Mouse (Mus musculus) 3134 (cell line): Measurements from ENCODE around the gene Olfr178.

Experiments
- DNase-seq: peaks from one replicate; pipeline ENCODE4 v3.0.0-alpha.2; 2011; ENCODE audit warnings: low spot score; ENCODE audit not compliant: insufficient read length; ENCODE audit errors: extremely low read depth

The Olfr178 gene

DNA sequence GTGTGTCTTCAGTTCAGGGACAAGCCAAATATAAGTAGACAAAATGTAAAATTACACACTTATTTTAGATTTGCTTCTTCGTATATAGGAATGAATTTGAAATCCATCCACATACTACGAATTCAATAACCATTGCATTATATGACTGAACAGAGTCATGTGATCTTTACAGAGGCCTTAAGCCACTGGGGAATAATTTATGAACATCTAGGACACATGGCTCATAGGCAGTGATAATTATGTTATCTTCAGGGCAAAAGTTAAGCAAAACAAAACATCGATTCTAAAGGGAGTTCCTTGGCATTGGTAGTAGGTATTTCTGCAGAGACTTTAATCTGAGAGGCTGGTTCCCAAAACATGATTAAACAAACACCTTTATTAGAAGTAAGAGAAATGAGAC lies at the start of gene Olfr178:
Gene Olfr178 (minus strand): TSS at position 101 of the 400 bp plus-strand sequence.
- no peak for DNase-seq

DNA sequence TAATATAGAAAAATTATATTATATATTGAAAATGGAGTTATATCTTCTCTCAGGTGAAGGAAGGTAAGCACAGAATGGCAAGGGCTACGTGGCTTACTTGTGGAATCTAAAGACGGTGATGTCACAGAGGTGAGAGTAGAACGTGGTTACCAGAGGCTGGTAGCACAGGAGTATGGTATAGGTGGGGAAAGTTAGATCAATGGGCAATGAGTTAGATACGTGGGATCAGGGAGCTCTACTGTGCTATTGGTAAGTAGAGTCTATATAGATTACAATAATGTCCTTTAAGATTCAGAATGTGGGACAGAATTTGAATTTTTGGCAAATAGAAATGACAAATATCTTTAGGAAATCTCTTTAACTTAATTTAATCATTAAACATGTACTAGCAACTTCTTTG lies 37.4 kb upstream of the Olfr178 start, which contains the start of gene Olfr180:
Gene Olfr180 (minus strand): TSS at position 101 of the 400 bp plus-strand sequence.
- no peak for DNase-seq

DNA sequence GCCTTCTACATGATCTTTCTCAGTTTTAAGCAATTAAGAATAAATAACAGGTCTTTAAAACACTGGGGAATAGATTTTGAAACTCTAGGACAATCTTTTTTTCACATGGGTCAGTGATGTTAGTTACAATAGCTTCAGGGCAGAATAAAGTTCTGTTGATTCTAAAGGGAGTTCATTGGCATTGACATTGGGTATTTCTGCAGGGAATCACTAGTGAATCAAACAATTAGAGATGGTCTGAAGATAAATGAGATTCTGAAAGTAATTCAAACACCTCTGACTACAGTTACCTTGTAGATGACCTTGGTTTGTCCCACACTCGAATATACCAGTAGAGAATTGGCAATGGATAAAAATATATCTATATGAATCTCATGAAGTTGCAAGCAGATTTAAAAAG lies 36.8 kb upstream of the Olfr178 start, which contains the start of gene Olfr181:
Gene Olfr181 (minus strand): TSS at position 101 of the 400 bp plus-strand sequence.
- no peak for DNase-seq

GRCm38 (mm10) chr16:58884416-58884815 lies 7.4 kb downstream of the Olfr178 start:
- no peak for DNase-seq

DNA sequence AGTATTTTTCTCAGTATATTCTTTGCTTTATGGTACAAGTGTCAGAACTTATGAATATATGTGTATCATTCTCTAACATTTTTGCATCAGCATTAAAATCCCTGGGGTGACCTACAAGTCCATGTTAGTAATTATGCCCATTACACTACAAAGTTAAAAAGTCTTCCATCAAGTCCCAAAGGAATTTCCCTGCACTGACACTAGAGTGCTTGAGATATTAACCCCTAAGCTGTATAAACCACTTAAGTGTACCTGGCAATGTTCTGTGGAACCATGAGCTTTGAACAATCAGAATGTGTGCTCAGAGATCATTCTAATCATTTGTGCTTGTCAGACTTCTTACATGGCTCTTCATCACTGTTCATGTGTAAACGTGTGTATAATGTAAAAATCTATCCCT lies 17.2 kb downstream of the Olfr178 start, which contains the start of gene Olfr177:
Gene Olfr177 (minus strand): TSS at position 101 of the 400 bp plus-strand sequence.
- DNase-seq: no peak

- DNase-seq: no peak
Observed at GRCm38 (mm10) chr16:58861479-58861878, 30.4 kb downstream of the Olfr178 start.

DNA sequence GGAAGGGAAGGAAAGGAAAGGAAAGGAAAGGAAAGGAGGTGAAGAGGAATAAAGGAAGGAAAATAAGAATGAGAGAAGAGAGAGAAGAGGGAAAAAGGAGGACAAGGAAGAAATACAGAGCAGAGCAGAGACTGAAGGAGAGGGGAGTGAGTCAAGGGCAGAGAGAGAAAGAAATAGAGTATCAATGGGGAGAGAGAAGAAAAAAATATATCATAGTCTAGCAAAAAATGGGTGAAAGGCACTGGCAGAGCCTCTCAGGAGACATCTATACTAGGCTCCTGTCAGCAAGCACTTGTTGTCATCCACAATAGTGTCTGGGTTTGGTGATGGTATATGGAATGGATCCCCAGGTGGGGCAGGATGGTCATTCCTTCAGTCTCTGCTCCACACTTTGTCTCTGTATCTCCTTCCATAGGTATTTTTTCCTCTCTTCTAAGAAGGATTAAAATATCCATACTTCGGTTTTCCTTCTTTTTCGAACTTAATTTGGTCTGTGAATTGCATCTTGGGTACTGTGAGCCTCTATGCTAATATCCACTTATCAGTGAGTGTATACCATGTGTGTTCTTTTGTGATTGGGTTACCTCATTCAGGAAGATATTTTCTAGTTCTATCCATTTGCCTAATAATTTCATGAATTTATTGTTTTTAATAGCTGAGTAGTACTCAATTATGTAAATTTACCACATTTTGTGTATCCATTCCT lies 31.7 kb downstream of the Olfr178 start:
- DNase-seq: no peak
